Mouse (Mus musculus): ENCODE results near the gene Pigf.

- TF ChIP-seq POLR2A (IDR thresholded peaks at IDR 0.05; ENCODE audit: low read depth, low read length), result no peak
- no peak for TF ChIP-seq CTCF (conservative IDR thresholded peaks at IDR 0.05; ENCODE audit: insufficient read depth, insufficient read length, low read depth, low read length)
These were observed 31.6 kb upstream of the Pigf start for GRCm38 (mm10) chr17:87056761-87057160.
